25 mouse cellular contexts compared by ENCODE assay signal in genomic region chr5:129844848-129845247, GRCm38 (mm10). TPM values are rescaled to one million over a fixed set of nuclear protein-coding genes. Genes with fewer than 3 reads are reported as not detected.
DNase-seq lines count a peak whose midpoint lies in the region; ATAC-seq and TF ChIP-seq lines count a peak whose summit lies in the region.
"Had no signal": no experiment of that assay in that cellular context is flagged by ENCODE, and none has a peak within 500 bp of the region (broad histone marks: within the 10 kb centered on the region; RNA-seq: fewer than 3 reads in every experiment).

No protein-coding gene starts in this region.

- H3K4me2 ChIP-seq in liver, embryonic 11.5 days = no peak overlapping the region
- no peak overlapping the region for H3K4me2 ChIP-seq in hindbrain, postnatal 0 days (ENCODE audit: low read depth, low read length)
- H3K4me2 ChIP-seq: embryonic facial prominence, embryonic 12.5 days; embryonic facial prominence, embryonic 15.5 days; forebrain, embryonic 12.5 days; forebrain, embryonic 15.5 days; heart, embryonic 13.5 days; hindbrain, embryonic 14.5 days had no signal

- H3K9ac ChIP-seq in liver, adult 2 months (ENCODE audit: low read depth, low read length) = no peak overlapping the region
- no peak overlapping the region for H3K9ac ChIP-seq in liver, embryonic 11.5 days (ENCODE audit: low read depth, low read length)
- H3K9ac ChIP-seq in ES-Bruce4 (ENCODE audit: low read depth, poor library complexity, severe bottlenecking) = no peak overlapping the region
- no peak overlapping the region for H3K9ac ChIP-seq in hindbrain, postnatal 0 days (replicated peaks; ENCODE audit: low read length)
- H3K9ac ChIP-seq: embryonic facial prominence, embryonic 12.5 days; embryonic facial prominence, embryonic 15.5 days; forebrain, embryonic 12.5 days; forebrain, embryonic 15.5 days; heart, embryonic 13.5 days; hindbrain, embryonic 14.5 days had no signal

- H3K27ac ChIP-seq in liver, adult 2 months (replicated peaks; ENCODE audit: insufficient read depth, low read depth, low read length) = no peak overlapping the region
- no peak overlapping the region for H3K27ac ChIP-seq in liver, embryonic 11.5 days (ENCODE audit: low read depth, low read length)
- 0 out of 2 replicates have a peak overlapping the region, but pooled peaks have one; percentile 15 for H3K27ac ChIP-seq in ES-Bruce4 (ENCODE audit: insufficient read depth, low read length)
- H3K27ac ChIP-seq in hindbrain, postnatal 0 days = no peak overlapping the region
- H3K27ac ChIP-seq: embryonic facial prominence, embryonic 12.5 days; embryonic facial prominence, embryonic 15.5 days; forebrain, embryonic 12.5 days; forebrain, embryonic 15.5 days; heart, adult 2 months; heart, embryonic 10.5 days; heart, embryonic 13.5 days; hindbrain, embryonic 14.5 days had no signal

- no peak for TF ChIP-seq POLR2A in liver, adult 2 months (IDR thresholded peaks at IDR 0.05; ENCODE audit: extremely low read depth, insufficient read depth, low read length)
- no peak for TF ChIP-seq POLR2A in ES-Bruce4 (IDR thresholded peaks at IDR 0.05; ENCODE audit: insufficient read depth, low read length)

- H3K79me2 ChIP-seq in liver, adult 2 months (ENCODE audit: control insufficient read depth, insufficient read depth, low read length) = peaks cover 3% of the 10 kb centered on the region; the same call in 1 of the 2 replicates

- TF ChIP-seq EP300 in ES-Bruce4 (IDR thresholded peaks at IDR 0.05; ENCODE audit: insufficient read depth, low read depth, low read length) = no peak

- WGBS in liver, adult 2 months = 38% methylated on average over 5 of the region's 5 CpGs
- WGBS in liver, embryonic 11.5 days = 89% methylated on average over 5 of the region's 5 CpGs
- WGBS in hindbrain, postnatal 0 days = 95% methylated on average over 5 of the region's 5 CpGs

- peaks cover 17% of the 10 kb centered on the region for H3K36me3 ChIP-seq in liver, adult 2 months (ENCODE audit: control insufficient read depth, insufficient read depth, low read length)
- H3K36me3 ChIP-seq in liver, embryonic 11.5 days (ENCODE audit: control insufficient read depth, insufficient read depth, low read length) = peaks cover 16% of the 10 kb centered on the region
- peaks cover 24% of the 10 kb centered on the region for H3K36me3 ChIP-seq in ES-Bruce4 (ENCODE audit: control insufficient read depth, insufficient read depth, low read length, poor library complexity, severe bottlenecking)
- peaks cover 16% of the 10 kb centered on the region; the same call in 1 of the 2 replicates for H3K36me3 ChIP-seq in hindbrain, postnatal 0 days (ENCODE audit: insufficient read depth, low read length)

- peak; percentile 51 for DNase-seq in liver, adult 2 months (ENCODE audit: extremely low read depth, low read depth, low spot score)
- DNase-seq in liver, embryonic 11.5 days (ENCODE audit: low spot score) = no peak
- peak; percentile 59 for DNase-seq in fat pad, adult 2 months (ENCODE audit: extremely low read depth, low read depth, low spot score)
- DNase-seq in hindbrain, postnatal 0 days (ENCODE audit: low spot score) = no peak
- DNase-seq: adrenal gland, adult 2 months; adrenal gland, postnatal 14 days; cerebellum, adult 11 months; cerebellum, adult 2 months; cerebellum, adult 9-11 months; cerebellum, postnatal 25 days; gastrocnemius, postnatal 25 days; heart, adult 2 months; heart, postnatal 14 days; heart, postnatal 4 days had no signal

- no peak for TF ChIP-seq CTCF in liver, adult 2 months (IDR thresholded peaks at IDR 0.05; ENCODE audit: low read depth, low read length)
- TF ChIP-seq CTCF in ES-Bruce4 (IDR thresholded peaks at IDR 0.05; ENCODE audit: low read depth, low read length) = no peak
- no peak for TF ChIP-seq CTCF in hindbrain, postnatal 0 days (IDR thresholded peaks at IDR 0.05; ENCODE audit: low read depth)

- H3K9me3 ChIP-seq in liver, embryonic 11.5 days (ENCODE audit: control insufficient read depth, low read length) = no peaks in the 10 kb centered on the region
- H3K9me3 ChIP-seq in ES-Bruce4 (replicated peaks; ENCODE audit: control insufficient read depth, insufficient read depth, low read length, poor library complexity, severe bottlenecking) = no peaks in the 10 kb centered on the region; the same call in 1 of the 2 replicates
- no peaks in the 10 kb centered on the region for H3K9me3 ChIP-seq in hindbrain, postnatal 0 days (ENCODE audit: low read length)
- H3K9me3 ChIP-seq: embryonic facial prominence, embryonic 12.5 days; embryonic facial prominence, embryonic 15.5 days; forebrain, embryonic 15.5 days; heart, embryonic 10.5 days; heart, embryonic 13.5 days had no signal

- H3K4me3 ChIP-seq in liver, adult 2 months (ENCODE audit: insufficient read depth, low read depth, low read length) = no peak overlapping the region
- no peak overlapping the region for H3K4me3 ChIP-seq in liver, embryonic 11.5 days (ENCODE audit: low read depth, low read length)
- no peak overlapping the region for H3K4me3 ChIP-seq in ES-Bruce4 (ENCODE audit: low read depth, low read length)
- H3K4me3 ChIP-seq in hindbrain, postnatal 0 days (ENCODE audit: low read length) = no peak overlapping the region
- H3K4me3 ChIP-seq: embryonic facial prominence, embryonic 12.5 days; embryonic facial prominence, embryonic 15.5 days; forebrain, embryonic 12.5 days; forebrain, embryonic 15.5 days; heart, adult 2 months; heart, embryonic 10.5 days; heart, embryonic 13.5 days had no signal

- no peaks in the 10 kb centered on the region for H3K4me1 ChIP-seq in liver, adult 2 months (ENCODE audit: control insufficient read depth, insufficient read depth, low read length)
- peaks cover 3% of the 10 kb centered on the region; the same call in 1 of the 2 replicates for H3K4me1 ChIP-seq in liver, embryonic 11.5 days (replicated peaks; ENCODE audit: control insufficient read depth, insufficient read depth, low read length)
- no peaks in the 10 kb centered on the region for H3K4me1 ChIP-seq in ES-Bruce4 (ENCODE audit: control insufficient read depth, insufficient read depth, low read length)
- H3K4me1 ChIP-seq in hindbrain, postnatal 0 days (ENCODE audit: insufficient read depth, low read length) = 0 out of 2 replicates have a peak, but pooled peaks cover 3% of the 10 kb centered on the region
- H3K4me1 ChIP-seq: embryonic facial prominence, embryonic 12.5 days had no signal

- H3K27me3 ChIP-seq in liver, adult 2 months (ENCODE audit: control insufficient read depth, insufficient read depth, low read length) = no peaks in the 10 kb centered on the region
- H3K27me3 ChIP-seq in liver, embryonic 11.5 days (replicated peaks; ENCODE audit: control insufficient read depth, insufficient read depth, low read length) = no peaks in the 10 kb centered on the region
- no peaks in the 10 kb centered on the region for H3K27me3 ChIP-seq in ES-Bruce4 (ENCODE audit: control insufficient read depth, insufficient read depth, low read length, poor library complexity, severe bottlenecking)
- no peaks in the 10 kb centered on the region for H3K27me3 ChIP-seq in hindbrain, postnatal 0 days (ENCODE audit: insufficient read depth, low read length)
- H3K27me3 ChIP-seq: embryonic facial prominence, embryonic 12.5 days; embryonic facial prominence, embryonic 15.5 days; forebrain, embryonic 12.5 days; forebrain, embryonic 15.5 days; heart, embryonic 13.5 days; Patski had no signal

- ATAC-seq in liver, embryonic 11.5 days (replicated peaks; ENCODE audit: low FRiP score) = no peak
- ATAC-seq in hindbrain, postnatal 0 days = no peak
- no peak for ATAC-seq in activated CD4-positive, CD25-positive, alpha-beta regulatory T cell, adult 4 months
- ATAC-seq: CD4-positive, CD25-positive, alpha-beta regulatory T cell, adult 4 months; forebrain, embryonic 15.5 days; Patski had no signal

RNA-seq across cellular contexts. Expression of gene Sumf2, which starts 1.9 kb away (rescaled TPM):
- total RNA-seq in liver, adult 2 months (2014; rRNA removed) = 5.8 and 6.0 TPM in 2 replicates
- 8.9 and 10.2 TPM in 2 replicates for polyA plus RNA-seq in liver, adult 2 months (2012; rRNA removed)
- polyA plus RNA-seq in liver, embryonic 11.5 days (2014; fragmentation: Nextera tagmentation; extraction: Ambion mirVana) = 59.7 and 61.1 TPM in 2 replicates
- 58.6 and 61.0 TPM in 2 replicates for polyA plus RNA-seq in ES-Bruce4 (2011; ENCODE audit: insufficient read depth, insufficient read length, low read depth, missing spikeins)
- 21.8 and 23.2 TPM in 2 replicates for total RNA-seq in hindbrain, postnatal 0 days (2014; rRNA removed)
- 25.2 and 29.4 TPM in 2 replicates for polyA plus RNA-seq in hindbrain, postnatal 0 days (2015; fragmentation: Nextera tagmentation; extraction: Ambion mirVana)
- 10 to 100 TPM; 12.3 to 17.1 TPM for polyA plus RNA-seq in activated CD4-positive, CD25-positive, alpha-beta regulatory T cell, adult 4 months (2017; shearing (Covaris generic))

RNA-seq across cellular contexts. Expression of gene Chchd2, which starts 42.4 kb away (rescaled TPM):
- 1,393 and 1,612 TPM in 2 replicates for total RNA-seq in liver, adult 2 months (2014; rRNA removed)
- 1,062 and 1,287 TPM in 2 replicates for polyA plus RNA-seq in liver, adult 2 months (2012; rRNA removed)
- polyA plus RNA-seq in liver, embryonic 11.5 days (2014; fragmentation: Nextera tagmentation; extraction: Ambion mirVana) = 991 and 1,008 TPM in 2 replicates
- polyA plus RNA-seq in ES-Bruce4 (2011; ENCODE audit: insufficient read depth, insufficient read length, low read depth, missing spikeins) = 337 and 340 TPM in 2 replicates
- 1,207 and 1,381 TPM in 2 replicates for total RNA-seq in hindbrain, postnatal 0 days (2014; rRNA removed)
- 877 TPM in 2 replicates for polyA plus RNA-seq in hindbrain, postnatal 0 days (2015; fragmentation: Nextera tagmentation; extraction: Ambion mirVana)
- polyA plus RNA-seq in activated CD4-positive, CD25-positive, alpha-beta regulatory T cell, adult 4 months (2017; shearing (Covaris generic)) = 100 to 1,000 TPM; 408 to 480 TPM

RNA-seq across cellular contexts. Expression of gene Zbed5, which starts 50.7 kb away (rescaled TPM):
- 5.1 and 5.8 TPM in 2 replicates for total RNA-seq in liver, adult 2 months (2014; rRNA removed)
- polyA plus RNA-seq in liver, adult 2 months (2012; rRNA removed) = 0.62 TPM in 2 replicates
- polyA plus RNA-seq in liver, embryonic 11.5 days (2014; fragmentation: Nextera tagmentation; extraction: Ambion mirVana) = 3.8 and 4.9 TPM in 2 replicates
- polyA plus RNA-seq in ES-Bruce4 (2011; ENCODE audit: insufficient read depth, insufficient read length, low read depth, missing spikeins) = 12.9 and 13.1 TPM in 2 replicates
- 9.6 and 10.4 TPM in 2 replicates for total RNA-seq in hindbrain, postnatal 0 days (2014; rRNA removed)
- 7.4 and 7.9 TPM in 2 replicates for polyA plus RNA-seq in hindbrain, postnatal 0 days (2015; fragmentation: Nextera tagmentation; extraction: Ambion mirVana)
- polyA plus RNA-seq in activated CD4-positive, CD25-positive, alpha-beta regulatory T cell, adult 4 months (2017; shearing (Covaris generic)) = 1 to 10 TPM; 1.0 to 3.1 TPM

RNA-seq across cellular contexts. Expression of gene Phkg1, which starts 53.5 kb away (rescaled TPM):
- 0.13 and 0.28 TPM in 2 replicates for total RNA-seq in liver, adult 2 months (2014; rRNA removed)
- 0.07 and 0.15 TPM in 2 replicates for polyA plus RNA-seq in liver, adult 2 months (2012; rRNA removed)
- polyA plus RNA-seq in liver, embryonic 11.5 days (2014; fragmentation: Nextera tagmentation; extraction: Ambion mirVana) = 0.22 and 0.29 TPM in 2 replicates
- 5.4 and 6.1 TPM in 2 replicates for polyA plus RNA-seq in ES-Bruce4 (2011; ENCODE audit: insufficient read depth, insufficient read length, low read depth, missing spikeins)
- 2.0 and 3.6 TPM in 2 replicates for total RNA-seq in hindbrain, postnatal 0 days (2014; rRNA removed)
- 1.7 and 3.3 TPM in 2 replicates for polyA plus RNA-seq in hindbrain, postnatal 0 days (2015; fragmentation: Nextera tagmentation; extraction: Ambion mirVana)
- polyA plus RNA-seq in activated CD4-positive, CD25-positive, alpha-beta regulatory T cell, adult 4 months (2017; shearing (Covaris generic)) = under 1 TPM in 1 of 2 experiments, not detected in 1; 0.49 TPM

RNA-seq across cellular contexts. Expression of gene Psph, which starts 57.6 kb away (rescaled TPM):
- 4.1 and 9.8 TPM in 2 replicates for total RNA-seq in liver, adult 2 months (2014; rRNA removed)
- polyA plus RNA-seq in liver, adult 2 months (2012; rRNA removed) = 8.3 and 11.0 TPM in 2 replicates
- 120 and 129 TPM in 2 replicates for polyA plus RNA-seq in liver, embryonic 11.5 days (2014; fragmentation: Nextera tagmentation; extraction: Ambion mirVana)
- 28.7 and 31.4 TPM in 2 replicates for polyA plus RNA-seq in ES-Bruce4 (2011; ENCODE audit: insufficient read depth, insufficient read length, low read depth, missing spikeins)
- total RNA-seq in hindbrain, postnatal 0 days (2014; rRNA removed) = 28.3 and 31.0 TPM in 2 replicates
- polyA plus RNA-seq in hindbrain, postnatal 0 days (2015; fragmentation: Nextera tagmentation; extraction: Ambion mirVana) = 55.3 and 58.1 TPM in 2 replicates
- 10 to 100 TPM; 55.0 to 73.8 TPM for polyA plus RNA-seq in activated CD4-positive, CD25-positive, alpha-beta regulatory T cell, adult 4 months (2017; shearing (Covaris generic))

Comparison
In these comparisons a context has a peak if more than half of its experiments do, and no peak if none do; other contexts are left out.
1. DNase-seq: peak in liver, adult 2 months (single experiment) and fat pad, adult 2 months (single experiment); none in liver, embryonic 11.5 days (single experiment) and hindbrain, postnatal 0 days (single experiment).